Mouse (Mus musculus) hematopoietic stem cell, adult 5-6 weeks (primary cell): ENCODE results near the gene Zfp592. TPM values are rescaled to one million over a fixed set of nuclear protein-coding genes. Genes with fewer than 3 reads are reported as not detected.

ENCODE experiments used
- ATAC-seq, 2 experiments: fragments of 125-278 bp in 1 of 2; replicated peaks in 1 of 2; 2 replicates each; pipeline ENCODE4 v1.8.0; 2016 to 2017; ENCODE audit warnings: inconsistent platforms in 2 of 2, mild to moderate bottlenecking in 2 of 2, moderate number of reproducible peaks in 2 of 2, low read depth in 1 of 2, moderate TSS enrichment in 1 of 2; ENCODE audit not compliant: low FRiP score in 2 of 2, poor library complexity in 2 of 2, severe bottlenecking in 2 of 2, insufficient read depth in 1 of 2, low TSS enrichment in 1 of 2
- total RNA-seq: library from RNA; stranded (forward); fragments of 172-1452, 232-1000 nt; gene quantifications from 2 replicates; pipeline ENCODE4 v1.2.3, GENCODE M21; 2017

The Zfp592 gene
- total RNA-seq, 1 experiment from 2014 or later, result 20.9 TPM

DNA sequence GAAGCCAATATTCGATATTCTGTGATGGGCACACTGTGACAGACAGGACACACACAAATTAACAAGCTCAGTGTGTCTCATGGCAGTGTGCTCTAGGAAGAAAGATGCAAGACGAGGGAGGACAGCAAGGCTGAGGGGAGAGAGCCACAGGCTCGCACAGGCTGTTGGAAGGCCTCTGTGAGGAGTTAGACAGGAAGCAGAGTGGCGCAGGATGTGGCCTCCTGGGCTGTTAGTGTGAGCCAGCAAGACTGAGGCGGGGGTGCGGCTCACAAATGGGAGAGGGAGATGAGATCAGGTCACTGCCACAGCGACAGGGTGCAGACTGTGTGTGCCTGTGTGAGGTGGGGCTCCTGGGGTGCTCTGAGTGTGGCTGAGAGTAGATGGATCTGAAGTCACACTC is 81.8 kb downstream of the Zfp592 start:
- peak; percentile 81 to 87 for ATAC-seq

- ATAC-seq, result no peak
Measured at GRCm38 (mm10) chr7:81075732-81076131, 82.3 kb downstream of the Zfp592 start.

- no peak for ATAC-seq
Measured at GRCm38 (mm10) chr7:81077009-81077408, 83.5 kb downstream of the Zfp592 start.

DNA sequence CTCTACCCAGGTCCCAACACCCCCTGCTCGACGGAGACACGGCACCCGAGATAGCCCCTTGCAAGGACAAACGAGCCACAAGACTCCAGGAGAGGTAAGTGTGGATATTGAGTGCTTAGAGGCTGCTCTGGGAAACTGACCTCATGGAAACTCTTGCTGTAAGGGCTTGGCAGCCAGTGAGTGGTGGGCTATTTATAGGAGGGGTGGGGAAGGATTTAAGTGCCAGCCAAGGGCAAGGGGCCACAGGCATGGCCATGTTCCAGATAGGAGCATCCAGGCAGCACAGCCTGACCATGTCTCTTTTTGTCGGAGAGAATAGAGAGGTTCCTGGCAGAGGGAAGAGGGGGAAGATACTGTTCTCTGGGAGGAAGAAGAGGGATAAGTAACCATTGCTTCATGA is 85.3 kb downstream of the Zfp592 start:
- no peak for ATAC-seq

- ATAC-seq, result peak; percentile 56 to 66; a peak in 2 of 4 replicates
Measured at GRCm38 (mm10) chr7:81093420-81093965, 100.0 kb downstream of the Zfp592 start.

GRCm38 (mm10) chr7:81094104-81094757 is 100.8 kb downstream of the Zfp592 start:
- peak in 1 of 2 experiments; percentile 35; a peak in 2 of 4 replicates for ATAC-seq

Other genes with a start within 250 kb of the Zfp592 start
- gene Iqgap1, start 167.7 kb upstream of the Zfp592 start, total RNA-seq, result 141 and 147 TPM in 2 replicates
- gene Zscan2, start 132.8 kb upstream of the Zfp592 start, total RNA-seq, result 24.0 TPM in 2 replicates
- 20.4 and 35.8 TPM in 2 replicates for gene Wdr73, start 92.4 kb upstream of the Zfp592 start, total RNA-seq
- 1.6 TPM in 1 of 2 replicates, not detected in the other for gene Nmb, start 88.6 kb upstream of the Zfp592 start, total RNA-seq
- gene Sec11a, start 45.9 kb upstream of the Zfp592 start, total RNA-seq, result 310 and 424 TPM in 2 replicates
- 4.1 and 4.3 TPM in 2 replicates for gene Alpk3, start 63.9 kb downstream of the Zfp592 start, total RNA-seq
- gene Slc28a1, start 121.1 kb downstream of the Zfp592 start, total RNA-seq, result not detected in 2 replicates
- gene Pde8a, start 219.9 kb downstream of the Zfp592 start, total RNA-seq, result 3.8 and 7.7 TPM in 2 replicates